Mouse (Mus musculus) kidney, embryonic 16.5 days (tissue): ENCODE measurements around the gene Trub2. TPM values are rescaled to one million over a fixed set of nuclear protein-coding genes. Genes with fewer than 3 reads are reported as not detected.

Experiments used
- ATAC-seq: fragments of 200-750 bp; cut with Nextera tagmentation; 2 replicates; pipeline ENCODE4 v1.8.0; 2017; ENCODE audit warnings: moderate TSS enrichment; ENCODE audit not compliant: low FRiP score, low TSS enrichment
- H3K27ac ChIP-seq: fragments of 300-500 bp; sonication (generic); 2 replicates; pipeline ENCODE4 v1.5.1; 2014; ENCODE audit warnings: low read length
- H3K27me3 ChIP-seq: fragments of 300-500 bp; sonication (generic); 2 replicates; pipeline ENCODE4 v1.6.1; 2014; ENCODE audit warnings: low read length, control low read depth, mixed read lengths; ENCODE audit not compliant: insufficient read depth
- H3K36me3 ChIP-seq: fragments of 300-500 bp; sonication (generic); 2 replicates; pipeline ENCODE4 v1.6.1; 2014; ENCODE audit warnings: low read length, control low read depth, mixed read lengths; ENCODE audit not compliant: insufficient read depth
- H3K4me1 ChIP-seq: fragments of 300-500 bp; sonication (generic); 2 replicates; pipeline ENCODE4 v1.6.1; 2014; ENCODE audit warnings: low read length, control low read depth, mixed read lengths; ENCODE audit not compliant: insufficient read depth
- H3K4me2 ChIP-seq: fragments of 300-500 bp; sonication (generic); replicated peaks from 2 replicates; pipeline ENCODE4 v1.6.1; 2014; ENCODE audit warnings: low read depth, low read length
- H3K4me3 ChIP-seq: fragments of 300-500 bp; sonication (generic); 2 replicates; pipeline ENCODE4 v1.5.1; 2014; ENCODE audit warnings: mild to moderate bottlenecking, low read length
- H3K9ac ChIP-seq: fragments of 300-500 bp; sonication (generic); replicated peaks from 2 replicates; pipeline ENCODE4 v1.6.1; 2014; ENCODE audit warnings: low read length
- H3K9me3 ChIP-seq: fragments of 300-500 bp; sonication (generic); 2 replicates; pipeline ENCODE4 v1.6.1; 2016; ENCODE audit warnings: low read length, control low read depth
- WGBS: fragments of 180-500 bp; shearing (Covaris S2); extraction: QIAGEN DNeasy Blood & Tissue Kit; methylation state at CpG from one replicate; pipeline ENCODE4 v1.1.7; 2014; 5-methylcytosine and 5-hydroxymethylcytosine counted together
- polyA plus RNA-seq: library from polyadenylated mRNA; unstranded; fragments of >200 nt; fragmentation: Nextera tagmentation; extraction: Ambion mirVana; gene quantifications from 2 replicates; pipeline ENCODE4 v1.2.1, GENCODE M21; 2015

The Trub2 gene
- polyA plus RNA-seq, 1 experiment from 2014 or later: 42.4 TPM

- Histone ChIP-seq H3K9ac (no peak overlapping the region), H3K27me3 (no peaks in the 10 kb centered on the region), H3K4me3 (no peak overlapping the region), H3K36me3 (peaks cover 27% of the 10 kb centered on the region; the same call in 1 of the 2 replicates), H3K4me2 (no peak overlapping the region), H3K27ac (no peak overlapping the region), H3K9me3 (no peaks in the 10 kb centered on the region), H3K4me1 (peaks cover 17% of the 10 kb centered on the region)
- ATAC-seq: no peak
- 100% methylated on average over 1 of the region's 2 CpGs for WGBS
These were observed 74.8 kb downstream of the Trub2 start for GRCm38 (mm10) chr2:29713501-29713900.

- H3K27me3 ChIP-seq: no peaks in the 10 kb centered on the region
These were observed 76.4 kb downstream of the Trub2 start for GRCm38 (mm10) chr2:29711877-29712276.

More at GRCm38 (mm10) chr2:29711877-29712276, 76.4 kb downstream of the Trub2 start:
- Histone ChIP-seq H3K9ac (no peak overlapping the region), H3K4me1 (peaks cover 13% of the 10 kb centered on the region), H3K36me3 (peaks cover 32% of the 10 kb centered on the region), H3K27ac (no peak overlapping the region), H3K4me3 (no peak overlapping the region), H3K9me3 (no peaks in the 10 kb centered on the region), H3K4me2 (no peak overlapping the region)
- 76% methylated on average over 5 of the region's 5 CpGs for WGBS
- no peak for ATAC-seq

Other genes with a start within 250 kb of the Trub2 start
- 13.3 and 13.6 TPM in 2 replicates for gene Rapgef1, start 168.8 kb downstream of the Trub2 start, polyA plus RNA-seq
- gene Gm13420, start 36.8 kb downstream of the Trub2 start, polyA plus RNA-seq: 1.8 and 2.1 TPM in 2 replicates
- gene Gm13547, start 29.2 kb downstream of the Trub2 start, polyA plus RNA-seq: not detected in 2 replicates
- 44.7 and 46.1 TPM in 2 replicates for gene Coq4, start 1.0 kb downstream of the Trub2 start, polyA plus RNA-seq
- 16.5 and 17.7 TPM in 2 replicates for gene Slc27a4, start 14.1 kb upstream of the Trub2 start, polyA plus RNA-seq
- gene Urm1, start 31.6 kb upstream of the Trub2 start, polyA plus RNA-seq: 27.5 and 31.1 TPM in 2 replicates
- gene Cercam, start 80.7 kb upstream of the Trub2 start, polyA plus RNA-seq: 20.1 and 20.8 TPM in 2 replicates
- gene Odf2, start 100.7 kb upstream of the Trub2 start, polyA plus RNA-seq: 57.7 and 76.5 TPM in 2 replicates
- 63.9 and 67.6 TPM in 2 replicates for gene Gle1, start 146.9 kb upstream of the Trub2 start, polyA plus RNA-seq
- gene Sptan1, start 177.1 kb upstream of the Trub2 start, polyA plus RNA-seq: 102 and 109 TPM in 2 replicates